Mouse (Mus musculus): Measurements from ENCODE around the gene Tmco4.

The Tmco4 gene

GRCm38 (mm10) chr4:139057291-139057690 is 84.6 kb downstream of the Tmco4 start:
- no peak for DNase-seq (ENCODE audit: low spot score)

GRCm38 (mm10) chr4:139058029-139058428 is 85.3 kb downstream of the Tmco4 start:
- no peak for DNase-seq (ENCODE audit: low spot score)

- DNase-seq (ENCODE audit: low spot score) = peak; percentile 55
Observed at GRCm38 (mm10) chr4:139059569-139059968, 86.9 kb downstream of the Tmco4 start.

- DNase-seq (ENCODE audit: low spot score) = no peak
Observed at GRCm38 (mm10) chr4:139064831-139065230, 92.1 kb downstream of the Tmco4 start.

GRCm38 (mm10) chr4:139068287-139068686 is 95.6 kb downstream of the Tmco4 start:
- DNase-seq (ENCODE audit: low spot score) = no peak

GRCm38 (mm10) chr4:139074060-139074459 is 101.4 kb downstream of the Tmco4 start:
- DNase-seq (ENCODE audit: low spot score) = no peak

- DNase-seq (ENCODE audit: low spot score) = no peak
Observed at GRCm38 (mm10) chr4:139075041-139075711, 102.5 kb downstream of the Tmco4 start, which contains the start of gene Htr6. Gene Htr6 (minus strand): TSS chr4:139075570.

GRCm38 (mm10) chr4:139075915-139076314 is 103.2 kb downstream of the Tmco4 start:
- no peak for DNase-seq (ENCODE audit: low spot score)

GRCm38 (mm10) chr4:139078313-139078712 is 105.6 kb downstream of the Tmco4 start:
- no peak for DNase-seq (ENCODE audit: low spot score)

GRCm38 (mm10) chr4:139078726-139079125 is 106.0 kb downstream of the Tmco4 start:
- no peak for DNase-seq (ENCODE audit: low spot score)

GRCm38 (mm10) chr4:139079439-139079838 is 106.8 kb downstream of the Tmco4 start:
- no peak for DNase-seq (ENCODE audit: low spot score)

- no peak for DNase-seq (ENCODE audit: low spot score)
Observed at GRCm38 (mm10) chr4:139080259-139080658, 107.6 kb downstream of the Tmco4 start.

- DNase-seq (ENCODE audit: low spot score) = no peak
Observed at GRCm38 (mm10) chr4:139081270-139081931, 108.7 kb downstream of the Tmco4 start.

GRCm38 (mm10) chr4:139082790-139083564 is 110.3 kb downstream of the Tmco4 start:
- DNase-seq (ENCODE audit: low spot score) = no peak

GRCm38 (mm10) chr4:139085337-139085736 is 112.6 kb downstream of the Tmco4 start:
- no peak for DNase-seq (ENCODE audit: low spot score)

GRCm38 (mm10) chr4:139086037-139086436 is 113.3 kb downstream of the Tmco4 start:
- DNase-seq (ENCODE audit: low spot score) = peak; percentile 87

GRCm38 (mm10) chr4:139086984-139087383 is 114.3 kb downstream of the Tmco4 start:
- no peak for DNase-seq (ENCODE audit: low spot score)

- no peak for DNase-seq (ENCODE audit: low spot score)
Observed at GRCm38 (mm10) chr4:139088982-139089671, 116.4 kb downstream of the Tmco4 start.

GRCm38 (mm10) chr4:139090303-139090940 is 117.7 kb downstream of the Tmco4 start:
- DNase-seq (ENCODE audit: low spot score) = no peak

GRCm38 (mm10) chr4:139091066-139091465 is 118.4 kb downstream of the Tmco4 start:
- no peak for DNase-seq (ENCODE audit: low spot score)

- no peak for DNase-seq (ENCODE audit: low spot score)
Observed at GRCm38 (mm10) chr4:139091478-139092355, 119.0 kb downstream of the Tmco4 start.

All from ovary, postnatal 14 days (tissue).